Mouse (Mus musculus) E14TG2a.4 (cell line): ENCODE results near the gene Tbc1d14.

Source experiments
- H3K27me3 ChIP-seq: 2 replicates; pipeline ENCODE4 v1.6.1; 2014; ENCODE audit warnings: low read length, control low read depth; ENCODE audit not compliant: insufficient read depth
- H3K36me3 ChIP-seq: 2 replicates; pipeline ENCODE4 v1.6.1; 2014; ENCODE audit warnings: low read length, control low read depth; ENCODE audit not compliant: insufficient read depth
- H3K4me1 ChIP-seq: replicated peaks from 2 replicates; pipeline ENCODE4 v1.6.1; 2014; ENCODE audit warnings: low read depth, low read length, control low read depth
- H3K4me3 ChIP-seq: replicated peaks from 2 replicates; pipeline ENCODE4 v1.5.1; 2014; ENCODE audit warnings: mild to moderate bottlenecking, low read length
- H3K9me3 ChIP-seq: 2 replicates; pipeline ENCODE4 v1.6.1; 2014; ENCODE audit warnings: low read length, control low read depth
- CTCF ChIP-seq: conservative IDR thresholded peaks from 2 replicates; pipeline ENCODE4 v1.5.1; 2014; ENCODE audit warnings: low read length
- NANOG ChIP-seq: IDR thresholded peaks from 2 replicates; pipeline ENCODE4 v1.6.1; 2014; ENCODE audit warnings: borderline replicate concordance, low read length, mixed read lengths
- POU5F1 ChIP-seq: IDR thresholded peaks from 2 replicates; pipeline ENCODE4 v1.6.1; 2014; ENCODE audit warnings: low read length, borderline replicate concordance

Gene Tbc1d14

DNA sequence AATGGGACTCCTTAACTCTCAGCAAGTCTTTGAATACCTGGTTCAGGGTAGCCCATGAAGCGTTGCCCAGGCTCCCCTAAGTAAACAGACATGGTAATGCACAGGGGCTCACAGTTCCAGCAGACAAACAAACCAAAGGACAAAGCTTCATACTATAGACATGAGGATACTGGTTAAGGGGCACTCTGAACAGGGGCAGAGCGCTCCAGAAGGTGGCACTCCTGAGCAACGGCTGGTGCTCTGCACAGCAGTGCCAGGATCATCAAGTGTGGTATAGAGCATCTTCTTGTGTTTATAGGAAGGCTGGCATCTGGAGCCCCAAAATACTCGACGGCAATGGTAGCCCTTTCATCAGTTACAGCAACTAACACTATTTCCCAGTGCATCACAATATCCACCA, 10.0 kb upstream of the Tbc1d14 start:
- no peak for TF ChIP-seq NANOG
- TF ChIP-seq CTCF = peak; percentile 26
- no peaks in the 10 kb centered on the region for H3K27me3 ChIP-seq
- H3K9me3 ChIP-seq = no peaks in the 10 kb centered on the region
- H3K4me1 ChIP-seq = no peaks in the 10 kb centered on the region
- peaks cover 71% of the 10 kb centered on the region for H3K36me3 ChIP-seq
- no peak overlapping the region for H3K4me3 ChIP-seq

DNA sequence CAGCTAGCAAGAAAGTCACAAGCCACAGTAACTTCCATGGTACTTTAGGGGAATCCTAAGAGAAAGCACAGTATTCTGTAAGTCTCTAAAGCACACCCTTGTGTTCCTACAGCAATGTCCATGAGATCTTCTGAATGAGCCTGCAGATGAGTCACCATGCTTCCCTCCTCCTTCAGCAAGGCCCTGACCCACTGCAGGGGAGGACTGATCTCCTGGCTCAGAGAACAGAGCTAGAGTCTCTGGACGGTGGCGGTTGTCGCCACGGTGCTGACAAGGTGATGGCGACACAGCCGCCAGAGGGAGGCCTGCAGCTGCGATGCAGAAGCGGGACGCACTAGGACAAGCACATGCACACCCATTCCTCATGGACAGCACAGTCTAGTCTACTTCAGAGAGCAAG, 9.0 kb upstream of the Tbc1d14 start:
- Histone ChIP-seq H3K9me3 (no peaks in the 10 kb centered on the region), H3K36me3 (peaks cover 62% of the 10 kb centered on the region), H3K4me1 (no peaks in the 10 kb centered on the region), H3K4me3 (no peak overlapping the region), H3K27me3 (no peaks in the 10 kb centered on the region)
- TF ChIP-seq CTCF (no peak), NANOG (no peak), POU5F1 (no peak)

DNA sequence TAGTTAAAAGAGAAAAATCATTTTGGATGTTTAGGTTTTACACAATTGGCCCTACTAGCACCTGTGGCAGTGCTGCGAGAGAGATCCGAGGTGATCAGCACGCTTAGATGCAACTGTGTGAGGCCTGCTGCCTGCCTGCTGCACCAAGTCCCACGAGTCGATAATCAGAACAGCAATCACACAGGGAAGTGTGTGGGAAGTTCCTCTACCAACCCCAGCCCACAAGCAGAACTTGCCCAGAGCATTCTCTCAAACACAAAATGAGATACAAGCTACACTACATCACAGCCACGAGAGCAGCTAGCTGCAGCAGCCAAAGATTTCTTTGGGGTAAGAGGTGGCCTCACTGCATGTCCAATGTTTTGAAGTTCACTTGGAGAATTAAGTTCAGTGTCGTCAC, 8.4 kb upstream of the Tbc1d14 start:
- Histone ChIP-seq H3K4me1 (no peaks in the 10 kb centered on the region), H3K4me3 (no peak overlapping the region), H3K36me3 (peaks cover 57% of the 10 kb centered on the region), H3K9me3 (no peaks in the 10 kb centered on the region), H3K27me3 (no peaks in the 10 kb centered on the region)
- TF ChIP-seq NANOG (no peak), CTCF (no peak), POU5F1 (no peak)

DNA sequence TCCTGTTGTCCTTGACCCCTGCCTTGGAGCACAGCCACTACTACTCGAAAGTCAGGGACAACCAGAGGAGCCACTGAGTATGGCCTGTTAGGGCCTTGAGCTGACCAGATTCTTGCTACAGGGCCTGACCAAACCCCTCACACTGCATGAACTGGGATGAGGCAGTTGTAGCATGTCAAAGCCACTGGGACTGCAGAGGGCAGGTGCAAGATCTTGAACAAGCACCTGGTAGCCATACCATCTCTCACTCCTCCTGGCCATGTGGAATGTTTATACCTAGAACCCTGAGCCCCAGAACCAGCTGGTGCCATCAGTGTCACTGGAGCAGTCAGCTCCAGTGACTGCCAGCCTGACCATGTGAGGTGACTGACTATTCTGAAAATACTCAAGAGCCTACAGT, 5.8 kb upstream of the Tbc1d14 start:
- peaks cover 40% of the 10 kb centered on the region for H3K36me3 ChIP-seq
- TF ChIP-seq CTCF = no peak
- TF ChIP-seq NANOG = no peak
- no peak for TF ChIP-seq POU5F1
- 0 out of 2 replicates have a peak, but pooled peaks cover 2% of the 10 kb centered on the region for H3K27me3 ChIP-seq
- no peak overlapping the region for H3K4me3 ChIP-seq
- H3K4me1 ChIP-seq = peaks cover 5% of the 10 kb centered on the region
- no peaks in the 10 kb centered on the region for H3K9me3 ChIP-seq

DNA sequence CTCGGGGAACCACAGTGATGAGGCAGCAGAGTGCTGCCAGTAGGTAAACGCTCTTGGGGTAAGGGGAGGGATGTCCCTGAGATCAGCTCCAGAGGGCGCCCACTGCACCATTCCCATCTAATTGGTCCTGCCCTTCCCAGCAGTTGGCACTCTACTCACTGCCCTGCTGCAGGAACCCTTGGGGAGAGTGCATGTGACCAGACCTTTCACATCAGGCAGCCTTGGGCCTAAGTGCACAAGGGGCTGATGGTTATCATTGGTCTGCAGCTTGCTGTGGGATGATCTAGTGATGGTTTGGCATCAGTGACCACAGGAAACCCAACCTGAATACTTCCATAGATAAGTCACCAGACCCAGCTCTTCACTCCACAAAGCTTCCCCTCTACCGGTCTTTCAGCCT, 4.6 kb upstream of the Tbc1d14 start:
- Histone ChIP-seq H3K27me3 (0 out of 2 replicates have a peak, but pooled peaks cover 2% of the 10 kb centered on the region), H3K9me3 (no peaks in the 10 kb centered on the region), H3K36me3 (peaks cover 30% of the 10 kb centered on the region), H3K4me1 (peaks cover 15% of the 10 kb centered on the region), H3K4me3 (no peak overlapping the region)
- TF ChIP-seq CTCF = no peak
- TF ChIP-seq POU5F1 = no peak
- TF ChIP-seq NANOG = no peak

DNA sequence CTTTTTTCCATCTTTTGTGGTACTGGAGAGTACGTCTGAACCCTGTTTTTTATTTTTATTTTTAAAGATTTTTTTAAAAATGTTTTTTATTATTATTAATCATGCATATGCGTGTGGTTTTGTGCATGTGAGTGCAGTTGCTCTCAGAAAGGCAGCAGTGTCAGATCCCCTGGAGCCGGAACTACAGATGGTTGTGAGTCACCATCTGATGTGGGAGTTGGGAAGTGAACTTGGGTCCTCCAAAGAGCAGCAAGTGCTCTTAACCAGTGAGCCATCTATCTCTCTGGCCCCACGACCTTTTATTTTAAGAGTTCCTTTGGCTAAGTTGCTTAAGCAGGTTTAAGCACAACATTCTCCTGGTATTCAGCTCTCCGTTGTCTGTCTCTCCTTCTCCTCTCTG, 3.1 kb upstream of the Tbc1d14 start:
- Histone ChIP-seq H3K4me3 (no peak overlapping the region), H3K4me1 (peaks cover 20% of the 10 kb centered on the region), H3K27me3 (0 out of 2 replicates have a peak, but pooled peaks cover 2% of the 10 kb centered on the region), H3K9me3 (no peaks in the 10 kb centered on the region), H3K36me3 (peaks cover 17% of the 10 kb centered on the region)
- no peak for TF ChIP-seq POU5F1
- TF ChIP-seq NANOG = no peak
- TF ChIP-seq CTCF = no peak

DNA sequence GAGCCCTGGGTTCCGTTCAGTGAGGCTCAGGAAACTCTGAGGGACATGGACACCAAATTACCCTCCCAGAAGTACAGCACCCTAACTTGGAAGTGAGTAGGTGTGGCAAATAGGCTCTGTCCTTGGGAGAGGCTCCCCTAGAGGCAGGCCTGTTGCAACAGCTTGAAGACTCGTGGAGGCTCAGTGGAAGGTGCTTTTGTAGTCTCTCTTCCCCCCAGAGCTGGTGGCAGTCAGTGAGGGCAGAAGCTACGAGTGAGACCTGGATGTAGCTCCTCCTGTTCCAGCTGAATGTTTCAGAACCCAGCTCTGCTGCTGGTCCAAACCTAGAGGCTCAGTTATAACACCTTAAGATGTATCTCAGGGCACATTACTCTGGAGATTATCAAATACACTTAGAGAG, 2.0 kb upstream of the Tbc1d14 start:
- H3K4me1 ChIP-seq = peaks cover 30% of the 10 kb centered on the region

DNA sequence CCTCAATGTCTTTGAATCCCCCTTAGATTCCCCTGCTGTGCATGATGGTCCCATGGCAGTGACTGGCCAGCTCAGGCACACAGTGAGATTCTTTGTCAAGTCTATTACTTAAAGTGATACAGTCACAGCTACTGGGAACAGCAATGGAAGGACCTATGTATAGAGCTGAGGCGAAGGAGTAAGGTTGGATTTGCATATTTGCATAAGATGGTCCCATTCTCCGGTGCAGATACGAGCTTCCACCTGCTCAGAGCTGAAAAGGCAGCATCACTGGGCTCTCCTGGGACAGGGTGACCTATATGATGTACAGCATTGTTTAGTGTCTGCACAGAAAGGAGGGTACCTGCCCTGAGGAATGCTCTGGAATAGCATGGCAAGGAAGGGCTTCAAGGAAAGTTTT, 1.3 kb upstream of the Tbc1d14 start:
- Histone ChIP-seq H3K27me3 (0 out of 2 replicates have a peak, but pooled peaks cover 2% of the 10 kb centered on the region), H3K4me3 (no peak overlapping the region), H3K9me3 (no peaks in the 10 kb centered on the region), H3K4me1 (peaks cover 30% of the 10 kb centered on the region), H3K36me3 (0 out of 2 replicates have a peak, but pooled peaks cover 2% of the 10 kb centered on the region)
- TF ChIP-seq NANOG = no peak
- TF ChIP-seq CTCF = no peak
- no peak for TF ChIP-seq POU5F1

More for the DNA sequence above, 2.0 kb upstream of the Tbc1d14 start:
- Histone ChIP-seq H3K36me3 (peaks cover 10% of the 10 kb centered on the region; the same call in 1 of the 2 replicates), H3K9me3 (no peaks in the 10 kb centered on the region), H3K4me3 (no peak overlapping the region), H3K27me3 (0 out of 2 replicates have a peak, but pooled peaks cover 2% of the 10 kb centered on the region)
- TF ChIP-seq CTCF (no peak), POU5F1 (no peak), NANOG (no peak)

DNA sequence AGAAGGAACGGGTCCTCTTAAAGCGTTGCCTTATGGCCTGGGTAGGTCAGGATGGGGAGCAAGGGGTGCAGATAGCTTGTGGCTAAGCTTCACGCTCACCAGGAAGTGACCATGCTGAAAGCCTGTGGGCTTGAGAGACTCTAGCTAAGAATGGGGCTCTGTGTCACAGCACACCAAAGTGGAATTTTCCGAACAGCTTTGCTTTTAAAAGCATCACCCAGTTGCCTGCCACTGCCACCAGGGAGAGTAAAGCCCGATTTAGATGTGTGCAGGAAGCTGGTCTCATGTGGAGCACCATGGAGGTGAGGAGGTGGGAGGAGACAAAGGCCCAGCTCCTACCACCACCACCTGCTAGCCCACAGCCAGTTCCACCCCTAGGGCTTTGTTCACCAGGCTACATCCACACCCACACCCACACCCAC, 2.6 kb downstream of the Tbc1d14 start:
- H3K36me3 ChIP-seq = no peaks in the 10 kb centered on the region

More for the DNA sequence above, 2.6 kb downstream of the Tbc1d14 start:
- Histone ChIP-seq H3K27me3 (no peaks in the 10 kb centered on the region), H3K9me3 (no peaks in the 10 kb centered on the region), H3K4me3 (no peak overlapping the region), H3K4me1 (peaks cover 30% of the 10 kb centered on the region)
- no peak for TF ChIP-seq POU5F1
- no peak for TF ChIP-seq NANOG
- no peak for TF ChIP-seq CTCF
